Mouse (Mus musculus) heart, postnatal 0 days (tissue): ENCODE measurements around the gene Ptpn3.

ENCODE experiments used
- CTCF ChIP-seq: IDR thresholded peaks from 2 replicates; pipeline ENCODE4 v1.5.1; 2016; ENCODE audit warnings: antibody characterized with exemption, control low read depth, low read depth
- EP300 ChIP-seq: IDR thresholded peaks from 2 replicates; pipeline ENCODE4 v1.6.1; 2016; ENCODE audit warnings: antibody characterized with exemption, low read depth

DNA sequence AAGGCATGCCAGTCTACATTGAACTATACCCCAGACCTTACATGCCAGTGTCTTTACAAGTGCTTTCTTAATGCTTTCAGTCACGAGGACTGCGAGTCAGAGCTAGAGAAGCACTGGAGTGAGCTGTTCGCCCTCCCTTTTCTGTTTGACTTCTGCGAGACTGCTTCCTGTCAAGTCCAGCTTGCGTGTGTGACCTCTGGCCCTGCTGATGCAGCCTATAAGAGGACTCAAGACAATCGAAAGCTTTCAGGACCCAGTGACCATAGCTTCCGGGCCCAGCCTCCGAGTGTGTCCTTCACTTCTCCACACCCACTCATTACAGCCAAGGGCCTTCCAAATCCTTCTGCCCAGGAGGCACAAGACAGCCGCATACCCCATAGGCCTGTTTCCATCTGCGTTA lies 126.3 kb downstream of the Ptpn3 start:
- TF ChIP-seq CTCF = no peak
- no peak for TF ChIP-seq EP300
